Mouse (Mus musculus) megakaryocyte progenitor cell, adult 5-6 weeks (primary cell): ENCODE measurements at regions not wholly inside any gene's neighbourhood (a gene's known extent, or its start where the extent isn't known, plus 50 kb on each side); places are given as distances from the start of the nearest gene placed in this dataset.

Experiments used
- ATAC-seq: replicated peaks from 2 replicates; pipeline ENCODE4 v1.8.0; 2016; ENCODE audit warnings: mild to moderate bottlenecking, moderate TSS enrichment, inconsistent platforms; ENCODE audit not compliant: poor library complexity

DNA sequence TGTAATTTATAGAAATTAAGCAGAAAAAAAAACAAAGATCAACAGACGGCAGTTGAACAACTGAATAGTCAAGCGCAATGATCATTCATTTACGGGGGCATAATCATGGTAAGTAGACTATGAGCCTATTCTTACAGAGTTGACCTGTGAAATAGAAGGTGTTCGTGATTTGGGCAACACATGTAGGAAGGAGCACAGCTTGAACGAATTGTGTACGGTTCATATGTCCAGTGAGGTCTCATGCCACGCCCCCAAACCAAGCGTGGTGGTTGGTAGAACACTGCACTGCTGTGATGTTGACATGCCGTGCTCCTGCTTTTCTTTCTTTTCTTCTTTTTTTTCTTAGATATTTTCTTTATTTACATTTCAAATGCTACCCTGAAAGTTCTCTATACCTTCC, 563.1 kb downstream of the Etv1 start:
- ATAC-seq: no peak

DNA sequence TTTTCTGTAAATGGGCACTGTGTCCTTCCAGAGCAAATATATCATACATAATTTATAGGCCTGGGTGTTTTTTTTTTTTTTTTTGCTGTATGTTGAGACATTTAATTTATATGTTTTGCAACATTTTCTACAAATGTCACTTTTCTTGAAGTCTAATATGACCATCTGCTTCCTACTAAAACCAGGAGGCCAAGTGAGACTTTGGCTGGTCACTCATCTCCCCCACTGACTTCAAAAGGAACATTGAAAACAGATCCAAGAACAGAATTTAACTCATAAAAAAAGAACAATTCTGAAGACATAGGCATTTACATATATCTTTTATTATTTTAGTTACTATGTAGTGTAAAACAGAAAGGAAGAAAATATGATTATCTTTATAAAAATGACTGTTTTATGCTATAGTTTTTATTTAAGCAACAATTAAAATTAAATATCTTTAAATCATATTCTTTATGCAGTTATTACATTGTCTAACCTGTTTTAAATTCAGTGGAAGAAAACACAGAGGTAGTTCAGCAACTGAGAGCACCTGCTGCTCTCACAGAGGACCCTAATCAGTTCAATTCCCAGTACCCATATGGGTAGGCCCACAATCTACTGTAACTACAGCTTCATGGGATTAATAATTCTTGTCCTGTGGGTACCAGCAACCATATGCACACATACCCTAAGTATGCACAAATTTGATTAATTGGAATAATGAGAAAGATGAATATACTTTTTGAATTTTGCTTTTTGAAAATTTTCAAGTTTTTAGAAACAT, 592.5 kb downstream of the Etv1 start:
- ATAC-seq: no peak

DNA sequence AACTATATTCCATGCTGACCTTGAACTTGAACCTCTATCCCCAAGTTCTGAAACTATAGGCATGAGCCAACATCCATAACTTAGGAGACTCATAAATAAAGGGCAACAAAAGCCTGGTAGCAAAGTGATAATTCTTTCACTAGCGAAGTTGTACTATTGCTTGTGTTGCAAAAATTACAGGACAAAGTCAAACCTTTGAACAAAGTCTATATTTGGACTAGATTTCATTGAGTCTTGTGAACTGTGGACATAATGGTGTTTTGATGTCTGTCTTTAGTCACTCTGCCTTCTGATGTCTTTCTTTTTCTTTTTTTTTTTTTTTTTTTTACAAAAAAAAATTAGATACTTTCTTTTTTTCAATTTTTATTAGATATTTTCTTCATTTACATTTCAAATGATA, 594.5 kb downstream of the Etv1 start:
- no peak for ATAC-seq
